Mouse (Mus musculus) left cerebral cortex, postnatal 10 days (tissue): ENCODE measurements at regions not wholly inside any gene's neighbourhood (a gene's known extent, or its start where the extent isn't known, plus 50 kb on each side); places are given as distances from the start of the nearest gene placed in this dataset.
A peak's percentile ranks its signal among the peaks of the same experiment; 100 is the strongest.

Experiments
- DNase-seq, 2 experiments: peaks; one replicate each; pipeline ENCODE4 v3.0.0; 2021 to 2022; ENCODE audit warnings: low spot score in 2 of 2, mixed read lengths in 1 of 2; ENCODE audit errors: extremely low spot score in 1 of 2
- intact Hi-C: fragments of 180-260 bp; cut with DNase I; formaldehyde crosslinking; loops from one replicate; pipeline ENCODE4 v1.15.1; 2025

- intact Hi-C loops: no loop called here
- no peak for DNase-seq
Observed at GRCm38 (mm10) chr3:137728689-137729088, 57.4 kb downstream of the Gm21962 start.

- DNase-seq: no peak
- intact Hi-C loops: no loop called here
Observed at GRCm38 (mm10) chr3:137729421-137729820, 58.1 kb downstream of the Gm21962 start.

GRCm38 (mm10) chr3:137737222-137737800, 66.0 kb downstream of the Gm21962 start:
- intact Hi-C loops: no loop called here
- DNase-seq: no peak

GRCm38 (mm10) chr3:137741528-137741927, 70.2 kb downstream of the Gm21962 start:
- intact Hi-C loops: no loop called here
- DNase-seq: no peak

GRCm38 (mm10) chr3:137742119-137742518, 70.8 kb downstream of the Gm21962 start:
- intact Hi-C loops: no loop called here
- DNase-seq: no peak

GRCm38 (mm10) chr3:137751732-137752260, 80.5 kb downstream of the Gm21962 start:
- intact Hi-C loops: loop anchor here (5.0 kb wide), 2 partner anchors 189 to 329 kb away; no protein-coding TSS in a partner anchor
- DNase-seq: no peak

GRCm38 (mm10) chr3:137752447-137753256, 81.3 kb downstream of the Gm21962 start:
- DNase-seq: peak; percentile 84 to 91
- intact Hi-C loops: loop anchor here (5.0 kb wide), 2 partner anchors 190 to 330 kb away; no protein-coding TSS in a partner anchor

GRCm38 (mm10) chr3:137753257-137753654, 81.9 kb downstream of the Gm21962 start:
- intact Hi-C loops: loop anchor here (5.0 kb wide), 2 partner anchors 191 to 331 kb away; no protein-coding TSS in a partner anchor
- DNase-seq: no peak

- no peak for DNase-seq
- intact Hi-C loops: no loop called here
Observed at GRCm38 (mm10) chr3:137755391-137755790, 84.1 kb downstream of the Gm21962 start.

- DNase-seq: no peak
- intact Hi-C loops: no loop called here
Observed at GRCm38 (mm10) chr3:137762213-137762884, 91.0 kb downstream of the Gm21962 start.

- no peak for DNase-seq
- intact Hi-C loops: no loop called here
Observed at GRCm38 (mm10) chr3:137763406-137763805, 92.1 kb downstream of the Gm21962 start.

GRCm38 (mm10) chr3:137768627-137769026, 95.7 kb upstream of the H2afz start:
- intact Hi-C loops: no loop called here
- no peak for DNase-seq

- no peak for DNase-seq
- intact Hi-C loops: loop anchor here (5.0 kb wide), 1 partner anchor 42 kb away; no protein-coding TSS in a partner anchor
Observed at GRCm38 (mm10) chr3:137775076-137775849, 89.0 kb upstream of the H2afz start.

GRCm38 (mm10) chr3:137778113-137778512, 86.2 kb upstream of the H2afz start:
- intact Hi-C loops: loop anchor here (5.0 kb wide), 1 partner anchor 39 kb away; no protein-coding TSS in a partner anchor
- peak; percentile 32 to 43 for DNase-seq

GRCm38 (mm10) chr3:137780029-137780428, 84.3 kb upstream of the H2afz start:
- DNase-seq: no peak
- intact Hi-C loops: loop anchor here (5.0 to 10.0 kb wide), 2 partner anchors 367 to 655 kb away; no protein-coding TSS in a partner anchor

- DNase-seq: no peak
- intact Hi-C loops: loop anchor here (5.0 to 10.0 kb wide), 2 partner anchors 364 to 652 kb away; no protein-coding TSS in a partner anchor
Observed at GRCm38 (mm10) chr3:137782836-137783235, 81.5 kb upstream of the H2afz start.

GRCm38 (mm10) chr3:137783937-137784911, 80.1 kb upstream of the H2afz start:
- DNase-seq: no peak
- intact Hi-C loops: loop anchor here (5.0 to 10.0 kb wide), 2 partner anchors 363 to 651 kb away; no protein-coding TSS in a partner anchor
